Mouse (Mus musculus) lung, embryonic 14.5 days (tissue): ENCODE results near the gene Kri1. TPM values are rescaled to one million over a fixed set of nuclear protein-coding genes. Genes with fewer than 3 reads are reported as not detected.
A peak's percentile ranks its signal among the peaks of the same experiment; 100 is the strongest.

Experiments
- ATAC-seq: fragments of 200-750 bp; cut with Nextera tagmentation; 2 replicates; pipeline ENCODE4 v1.8.0; 2017; ENCODE audit warnings: mild to moderate bottlenecking, moderate TSS enrichment, moderate library complexity; ENCODE audit not compliant: insufficient read depth
- DNase-seq: peaks from one replicate; pipeline ENCODE4 v3.0.0-alpha.2; 2015
- H3K27ac ChIP-seq: fragments of 300-500 bp; sonication (generic); 2 replicates; pipeline ENCODE4 v1.5.1; 2014; ENCODE audit warnings: low read depth, mild to moderate bottlenecking, moderate library complexity
- H3K27me3 ChIP-seq: fragments of 300-500 bp; sonication (generic); 2 replicates; pipeline ENCODE4 v1.6.1; 2014; ENCODE audit warnings: low read length, control low read depth; ENCODE audit not compliant: insufficient read depth
- H3K36me3 ChIP-seq: fragments of 300-500 bp; sonication (generic); 2 replicates; pipeline ENCODE4 v1.6.1; 2014; ENCODE audit warnings: control low read depth; ENCODE audit not compliant: insufficient read depth
- H3K4me1 ChIP-seq: fragments of 300-500 bp; sonication (generic); 2 replicates; pipeline ENCODE4 v1.6.1; 2014; ENCODE audit warnings: antibody characterized with exemption, control low read depth; ENCODE audit not compliant: insufficient read depth
- H3K4me2 ChIP-seq: fragments of 300-500 bp; sonication (generic); 2 replicates; pipeline ENCODE4 v1.6.1; 2014; ENCODE audit warnings: mild to moderate bottlenecking
- H3K4me3 ChIP-seq: fragments of 300-500 bp; sonication (generic); 2 replicates; pipeline ENCODE4 v1.5.1; 2014; ENCODE audit warnings: low read depth, low read length
- H3K9ac ChIP-seq: fragments of 300-500 bp; sonication (generic); 2 replicates; pipeline ENCODE4 v1.6.1; 2014
- H3K9me3 ChIP-seq: fragments of 300-500 bp; sonication (generic); 2 replicates; pipeline ENCODE4 v1.6.1; 2016; ENCODE audit warnings: low read depth, low read length, control low read depth
- CTCF ChIP-seq: IDR thresholded peaks from 2 replicates; pipeline ENCODE4 v1.5.1; 2016; ENCODE audit warnings: antibody characterized with exemption, low read depth
- WGBS: fragments of 180-500 bp; shearing (Covaris S2); extraction: QIAGEN DNeasy Blood & Tissue Kit; methylation state at CpG from one replicate; pipeline ENCODE4 v1.1.7; 2014; 5-methylcytosine and 5-hydroxymethylcytosine counted together
- polyA plus RNA-seq: library from polyadenylated mRNA; unstranded; fragments of >200 nt; fragmentation: Nextera tagmentation; extraction: Ambion mirVana; gene quantifications from 2 replicates; pipeline ENCODE4 v1.2.1, GENCODE M21; 2014

The Kri1 gene
- polyA plus RNA-seq, 1 experiment from 2014 or later, result 14.3 TPM

GRCm38 (mm10) chr9:21237368-21238003 is 50.3 kb downstream of the Kri1 start:
- peaks cover 44% of the 10 kb centered on the region for H3K36me3 ChIP-seq
- H3K9ac ChIP-seq, result peak overlapping the region; percentile 97
- TF ChIP-seq CTCF, result peak; percentile 58
- H3K4me3 ChIP-seq, result peak overlapping the region; percentile 98
- WGBS, result 13% methylated on average over 19 of the region's 19 CpGs
- peaks cover 10% of the 10 kb centered on the region for H3K4me1 ChIP-seq
- DNase-seq (peak; percentile 68), ATAC-seq (peak; percentile 36; the same call in 1 of the 2 replicates)
- H3K4me2 ChIP-seq, result peak overlapping the region; percentile 80
- H3K27ac ChIP-seq, result peak overlapping the region; percentile 93
- H3K9me3 ChIP-seq, result no peaks in the 10 kb centered on the region
- peaks cover 9% of the 10 kb centered on the region; the same call in 1 of the 2 replicates for H3K27me3 ChIP-seq

- Histone ChIP-seq H3K36me3 (peaks cover 47% of the 10 kb centered on the region), H3K9me3 (no peaks in the 10 kb centered on the region), H3K27me3 (0 out of 2 replicates have a peak, but pooled peaks cover 4% of the 10 kb centered on the region), H3K27ac (no peak overlapping the region; the same call in 1 of the 2 replicates), H3K4me2 (peak overlapping the region; percentile 80), H3K4me3 (peak overlapping the region; percentile 98), H3K9ac (peak overlapping the region; percentile 97), H3K4me1 (peaks cover 10% of the 10 kb centered on the region)
- DNase-seq, result no peak
- 80% methylated on average over 25 of the region's 25 CpGs for WGBS
- no peak for ATAC-seq
- TF ChIP-seq CTCF, result no peak
These were observed 50.8 kb downstream of the Kri1 start for GRCm38 (mm10) chr9:21236991-21237367.

GRCm38 (mm10) chr9:21235341-21235740 is 52.4 kb downstream of the Kri1 start:
- ATAC-seq, result no peak
- no peak overlapping the region for H3K27ac ChIP-seq
- H3K27me3 ChIP-seq, result no peaks in the 10 kb centered on the region
- no peaks in the 10 kb centered on the region for H3K9me3 ChIP-seq
- 80% methylated on average over 4 of the region's 4 CpGs for WGBS
- no peak overlapping the region for H3K4me3 ChIP-seq
- peaks cover 10% of the 10 kb centered on the region for H3K4me1 ChIP-seq
- no peak overlapping the region for H3K4me2 ChIP-seq
- no peak for TF ChIP-seq CTCF
- no peak overlapping the region for H3K9ac ChIP-seq
- H3K36me3 ChIP-seq, result peaks cover 64% of the 10 kb centered on the region
- DNase-seq, result no peak

GRCm38 (mm10) chr9:21233805-21234204 is 54.0 kb downstream of the Kri1 start:
- 79% methylated on average over 28 of the region's 28 CpGs for WGBS
- peaks cover 79% of the 10 kb centered on the region for H3K36me3 ChIP-seq
- no peak for ATAC-seq

GRCm38 (mm10) chr9:21233366-21233765 is 54.4 kb downstream of the Kri1 start:
- Histone ChIP-seq H3K36me3 (peaks cover 82% of the 10 kb centered on the region), H3K27me3 (no peaks in the 10 kb centered on the region), H3K4me2 (no peak overlapping the region), H3K9ac (no peak overlapping the region), H3K4me3 (no peak overlapping the region), H3K27ac (no peak overlapping the region), H3K4me1 (peaks cover 10% of the 10 kb centered on the region), H3K9me3 (no peaks in the 10 kb centered on the region)
- no peak for TF ChIP-seq CTCF
- 91% methylated on average over 29 of the region's 29 CpGs for WGBS
- DNase-seq, result no peak
- ATAC-seq, result no peak

More at GRCm38 (mm10) chr9:21233805-21234204, 54.0 kb downstream of the Kri1 start:
- no peak overlapping the region for H3K9ac ChIP-seq
- no peaks in the 10 kb centered on the region for H3K9me3 ChIP-seq
- no peak overlapping the region for H3K27ac ChIP-seq
- H3K27me3 ChIP-seq, result no peaks in the 10 kb centered on the region
- peaks cover 10% of the 10 kb centered on the region for H3K4me1 ChIP-seq
- TF ChIP-seq CTCF, result no peak
- no peak for DNase-seq
- no peak overlapping the region for H3K4me2 ChIP-seq
- no peak overlapping the region for H3K4me3 ChIP-seq

- no peak for TF ChIP-seq CTCF
- H3K27me3 ChIP-seq, result no peaks in the 10 kb centered on the region
- no peak overlapping the region for H3K4me2 ChIP-seq
- 87% methylated on average over 5 of the region's 5 CpGs for WGBS
- no peak overlapping the region for H3K4me3 ChIP-seq
- peaks cover 10% of the 10 kb centered on the region for H3K4me1 ChIP-seq
- DNase-seq (no peak), ATAC-seq (no peak)
- H3K36me3 ChIP-seq, result peaks cover 82% of the 10 kb centered on the region
- H3K27ac ChIP-seq, result no peak overlapping the region
- no peaks in the 10 kb centered on the region for H3K9me3 ChIP-seq
- no peak overlapping the region for H3K9ac ChIP-seq
These were observed 54.9 kb downstream of the Kri1 start for GRCm38 (mm10) chr9:21232867-21233266.

- no peak for DNase-seq
- Histone ChIP-seq H3K9ac (no peak overlapping the region), H3K36me3 (peaks cover 77% of the 10 kb centered on the region), H3K9me3 (no peaks in the 10 kb centered on the region), H3K27ac (no peak overlapping the region), H3K4me1 (no peaks in the 10 kb centered on the region), H3K4me2 (no peak overlapping the region), H3K4me3 (no peak overlapping the region), H3K27me3 (no peaks in the 10 kb centered on the region)
- WGBS, result 45% methylated on average over 23 of the region's 23 CpGs
- no peak for ATAC-seq
- no peak for TF ChIP-seq CTCF
These were observed 56.2 kb downstream of the Kri1 start for GRCm38 (mm10) chr9:21231551-21231950.
